Mouse (Mus musculus) heart, postnatal 0 days (tissue): ENCODE results near the gene Pla2g12a. TPM values are rescaled to one million over a fixed set of nuclear protein-coding genes. Genes with fewer than 3 reads are reported as not detected.

Experiments
- ATAC-seq: fragments of 200-750 bp; cut with Nextera tagmentation; 2 replicates; pipeline ENCODE4 v1.8.0; 2017; ENCODE audit warnings: low read depth, moderate number of reproducible peaks, moderate library complexity; ENCODE audit not compliant: insufficient read depth
- DNase-seq: peaks from one replicate; pipeline ENCODE4 v3.0.0-alpha.2; 2016; ENCODE audit warnings: low spot score
- H3K27ac ChIP-seq: fragments of 300-500 bp; sonication (generic); 2 replicates; pipeline ENCODE4 v1.5.1; 2014; ENCODE audit warnings: low read depth, mild to moderate bottlenecking
- H3K27me3 ChIP-seq: fragments of 300-500 bp; sonication (generic); 2 replicates; pipeline ENCODE4 v1.6.1; 2014; ENCODE audit warnings: low read length, mixed read lengths; ENCODE audit not compliant: control insufficient read depth, insufficient read depth
- H3K36me3 ChIP-seq: fragments of 300-500 bp; sonication (generic); replicated peaks from 2 replicates; pipeline ENCODE4 v1.6.1; 2014; ENCODE audit warnings: low read length, mixed read lengths; ENCODE audit not compliant: control insufficient read depth, insufficient read depth
- H3K4me1 ChIP-seq: fragments of 300-500 bp; sonication (generic); 2 replicates; pipeline ENCODE4 v1.6.1; 2014; ENCODE audit warnings: antibody characterized with exemption; ENCODE audit not compliant: control insufficient read depth, insufficient read depth
- H3K4me2 ChIP-seq: fragments of 300-500 bp; sonication (generic); 2 replicates; pipeline ENCODE4 v1.6.1; 2014; ENCODE audit warnings: low read depth, mild to moderate bottlenecking, low read length, moderate library complexity
- H3K4me3 ChIP-seq: fragments of 300-500 bp; sonication (generic); 2 replicates; pipeline ENCODE4 v1.5.1; 2014; ENCODE audit warnings: low read depth, low read length
- H3K9ac ChIP-seq: fragments of 300-500 bp; sonication (generic); replicated peaks from 2 replicates; pipeline ENCODE4 v1.6.1; 2014; ENCODE audit warnings: low read depth, low read length, mixed read lengths
- H3K9me3 ChIP-seq: fragments of 300-500 bp; sonication (generic); replicated peaks from 2 replicates; pipeline ENCODE4 v1.6.1; 2016; ENCODE audit warnings: low read length; ENCODE audit not compliant: control insufficient read depth
- CTCF ChIP-seq: IDR thresholded peaks from 2 replicates; pipeline ENCODE4 v1.5.1; 2016; ENCODE audit warnings: antibody characterized with exemption, control low read depth, low read depth
- EP300 ChIP-seq: IDR thresholded peaks from 2 replicates; pipeline ENCODE4 v1.6.1; 2016; ENCODE audit warnings: antibody characterized with exemption, low read depth
- WGBS: fragments of 180-500 bp; shearing (Covaris S2); extraction: QIAGEN DNeasy Blood & Tissue Kit; methylation state at CpG from one replicate; pipeline ENCODE4 v1.1.7; 2014; 5-methylcytosine and 5-hydroxymethylcytosine counted together
- polyA plus RNA-seq: library from polyadenylated mRNA; unstranded; fragments of >200 nt; fragmentation: Nextera tagmentation; extraction: Ambion mirVana; gene quantifications from 2 replicates; pipeline ENCODE4 v1.2.1, GENCODE M21; 2015
- total RNA-seq: library from RNA; depleted of rRNA; stranded (reverse); fragments of >200 nt; gene quantifications from 2 replicates; pipeline ENCODE4 v1.2.3, GENCODE M21; 2014; ENCODE audit warnings: low replicate concordance

The Pla2g12a gene
- total and polyA plus RNA-seq, 2 experiments from 2014 or later, result 50.2 to 52.2 TPM

GRCm38 (mm10) chr3:129877327-129877726, 1.1 kb upstream of the Pla2g12a start:
- Histone ChIP-seq H3K4me1 (no peaks in the 10 kb centered on the region), H3K27me3 (no peaks in the 10 kb centered on the region), H3K9ac (no peak overlapping the region), H3K4me3 (no peak overlapping the region), H3K4me2 (no peak overlapping the region), H3K36me3 (no peaks in the 10 kb centered on the region), H3K27ac (no peak overlapping the region), H3K9me3 (no peaks in the 10 kb centered on the region)
- DNase-seq, result no peak
- ATAC-seq, result no peak
- WGBS, result 88% methylated on average over 10 of the region's 10 CpGs
- no peak for TF ChIP-seq EP300
- TF ChIP-seq CTCF, result no peak

- H3K9me3 ChIP-seq, result no peaks in the 10 kb centered on the region
- no peaks in the 10 kb centered on the region for H3K36me3 ChIP-seq
- no peaks in the 10 kb centered on the region for H3K4me1 ChIP-seq
- DNase-seq (peak; percentile 71), ATAC-seq (peak; percentile 66)
- peak overlapping the region; percentile 60 for H3K4me3 ChIP-seq
- peak overlapping the region; percentile 58 for H3K9ac ChIP-seq
- WGBS, result under 1% methylated on average over 24 of the region's 25 CpGs
- peak overlapping the region; percentile 66 for H3K27ac ChIP-seq
- TF ChIP-seq CTCF, result no peak
- no peaks in the 10 kb centered on the region for H3K27me3 ChIP-seq
- H3K4me2 ChIP-seq, result peak overlapping the region; percentile 90
Observed at GRCm38 (mm10) chr3:129879131-129879757, 838 bp downstream of the Pla2g12a start.

- Histone ChIP-seq H3K4me3 (no peak overlapping the region), H3K9ac (no peak overlapping the region), H3K4me1 (no peaks in the 10 kb centered on the region), H3K36me3 (no peaks in the 10 kb centered on the region), H3K4me2 (peak overlapping the region; percentile 90), H3K27ac (no peak overlapping the region), H3K27me3 (no peaks in the 10 kb centered on the region), H3K9me3 (no peaks in the 10 kb centered on the region)
- DNase-seq (no peak), ATAC-seq (no peak)
- WGBS, result 83% methylated on average over 2 of the region's 2 CpGs
- TF ChIP-seq EP300, result no peak
- TF ChIP-seq CTCF, result no peak
Observed at GRCm38 (mm10) chr3:129879913-129880312, 1.5 kb downstream of the Pla2g12a start.

- Histone ChIP-seq H3K9ac (no peak overlapping the region; the same call in 1 of the 2 replicates), H3K4me2 (no peak overlapping the region), H3K27me3 (no peaks in the 10 kb centered on the region), H3K36me3 (no peaks in the 10 kb centered on the region), H3K4me1 (no peaks in the 10 kb centered on the region), H3K9me3 (no peaks in the 10 kb centered on the region), H3K4me3 (no peak overlapping the region), H3K27ac (peak overlapping the region; percentile 38; the same call in 1 of the 2 replicates)
- ATAC-seq (no peak), DNase-seq (peak; percentile 16)
- TF ChIP-seq CTCF, result no peak
- no peak for TF ChIP-seq EP300
- 42% methylated on average over 8 of the region's 8 CpGs for WGBS
Observed at GRCm38 (mm10) chr3:129880925-129881593, 2.7 kb downstream of the Pla2g12a start.

GRCm38 (mm10) chr3:129885577-129885976, 7.2 kb downstream of the Pla2g12a start:
- TF ChIP-seq CTCF, result no peak
- TF ChIP-seq EP300, result no peak
- Histone ChIP-seq H3K27ac (no peak overlapping the region), H3K9me3 (no peaks in the 10 kb centered on the region), H3K27me3 (no peaks in the 10 kb centered on the region), H3K4me3 (no peak overlapping the region), H3K36me3 (peaks cover 7% of the 10 kb centered on the region; the same call in 1 of the 2 replicates), H3K4me1 (no peaks in the 10 kb centered on the region), H3K9ac (no peak overlapping the region), H3K4me2 (no peak overlapping the region)
- ATAC-seq (no peak), DNase-seq (no peak)
- WGBS, result 32% methylated on average over 9 of the region's 9 CpGs
